Mouse (Mus musculus) urinary bladder, adult 2 months (tissue): ENCODE data around the gene Faap100. TPM values are rescaled to one million over a fixed set of nuclear protein-coding genes. Genes with fewer than 3 reads are reported as not detected.
A peak's percentile ranks its signal among the peaks of the same experiment; 100 is the strongest.
"Not testable (repeated sequence)": the region's sequence is repeated elsewhere in the genome, so short reads cannot be mapped to it uniquely, and the experiment has no call there.

Source experiments
- DNase-seq: peaks from one replicate; pipeline ENCODE4 v3.0.0; 2022; ENCODE audit warnings: low spot score
- polyA plus RNA-seq: library from polyadenylated mRNA; depleted of rRNA; stranded (reverse); fragments of >200 nt; gene quantifications from 2 replicates; pipeline ENCODE4 v1.2.3, GENCODE M21; 2012; rRNA removed

The Faap100 gene
- 21.8 and 22.2 TPM in 2 replicates for polyA plus RNA-seq

- DNase-seq: peak; percentile 77
Observed at GRCm38 (mm10) chr11:120378611-120379540, at the start of gene Faap100. Faap100 (minus strand) TSS chr11:120378764.

GRCm38 (mm10) chr11:120426727-120427126 is 48.2 kb upstream of the Faap100 start:
- no peak for DNase-seq

- no peak for DNase-seq
Observed at GRCm38 (mm10) chr11:120423569-120424295, 45.2 kb upstream of the Faap100 start.

GRCm38 (mm10) chr11:120422651-120423568 is 44.3 kb upstream of the Faap100 start:
- no peak for DNase-seq

- no peak for DNase-seq
Observed at GRCm38 (mm10) chr11:120418592-120418991, 40.0 kb upstream of the Faap100 start.

GRCm38 (mm10) chr11:120417852-120418251 is 39.3 kb upstream of the Faap100 start:
- no peak for DNase-seq

GRCm38 (mm10) chr11:120413621-120414020 is 35.1 kb upstream of the Faap100 start:
- DNase-seq: not testable (repeated sequence)

- DNase-seq: no peak
Observed at GRCm38 (mm10) chr11:120406445-120406844, 27.9 kb upstream of the Faap100 start.

GRCm38 (mm10) chr11:120405867-120406266 is 27.3 kb upstream of the Faap100 start:
- DNase-seq: no peak

GRCm38 (mm10) chr11:120404814-120405213 is 26.2 kb upstream of the Faap100 start:
- DNase-seq: no peak

GRCm38 (mm10) chr11:120399319-120399718 is 20.8 kb upstream of the Faap100 start:
- no peak for DNase-seq

GRCm38 (mm10) chr11:120397602-120398001 is 19.0 kb upstream of the Faap100 start:
- DNase-seq: no peak

GRCm38 (mm10) chr11:120395661-120396060 is 17.1 kb upstream of the Faap100 start:
- no peak for DNase-seq

GRCm38 (mm10) chr11:120388580-120388979 is 10.0 kb upstream of the Faap100 start:
- no peak for DNase-seq

- no peak for DNase-seq
Observed at GRCm38 (mm10) chr11:120387157-120387556, 8.6 kb upstream of the Faap100 start.

GRCm38 (mm10) chr11:120386632-120387031 is 8.1 kb upstream of the Faap100 start:
- DNase-seq: no peak

- no peak for DNase-seq
Observed at GRCm38 (mm10) chr11:120382509-120382908, 3.9 kb upstream of the Faap100 start.

- DNase-seq: no peak
Observed at GRCm38 (mm10) chr11:120381157-120381556, 2.6 kb upstream of the Faap100 start.

GRCm38 (mm10) chr11:120380271-120380670 is 1.7 kb upstream of the Faap100 start:
- DNase-seq: no peak

GRCm38 (mm10) chr11:120378031-120378610 is 443 bp downstream of the Faap100 start:
- peak; percentile 57 for DNase-seq

GRCm38 (mm10) chr11:120377337-120377736 is 1.2 kb downstream of the Faap100 start:
- DNase-seq: no peak
